8 mouse cellular contexts compared by ENCODE assay signal in the genomic region with DNA sequence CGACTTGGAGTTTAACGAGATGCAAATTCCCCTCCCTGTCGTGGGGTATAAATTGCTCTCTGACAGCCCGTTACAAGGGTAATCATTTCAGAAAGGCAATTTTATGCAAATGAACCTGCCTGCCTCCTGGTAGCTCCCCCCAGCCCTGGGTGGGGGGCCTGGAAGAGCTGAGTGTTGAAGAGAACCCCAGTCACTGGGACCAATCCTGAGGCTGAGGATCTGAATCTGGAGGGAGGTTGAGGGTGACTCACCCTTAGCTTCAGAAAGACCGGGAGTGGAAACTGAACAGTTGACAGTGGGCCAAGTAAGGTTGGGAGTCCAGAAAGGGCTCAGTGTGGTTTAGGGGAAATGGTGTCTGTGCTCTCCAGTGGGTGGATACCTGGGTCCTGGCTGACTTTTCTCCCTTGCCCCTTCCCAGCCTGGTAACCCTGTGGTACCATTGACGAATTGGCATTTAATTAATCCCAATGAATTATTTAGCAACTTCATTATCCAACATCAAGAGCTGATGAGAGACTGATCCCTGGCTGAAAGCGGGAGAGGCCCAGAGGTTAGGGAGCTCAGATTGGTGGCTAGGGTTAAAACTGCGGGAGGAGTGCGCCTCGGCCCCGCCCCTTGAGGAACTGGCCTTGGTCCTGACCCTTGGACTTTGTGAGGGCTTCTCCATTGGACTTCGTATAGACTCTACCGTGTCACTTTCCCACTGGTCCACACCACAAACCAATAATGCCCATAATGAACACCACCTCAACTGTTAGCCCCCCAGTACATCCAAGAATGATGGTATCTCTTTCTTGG. TPM values are rescaled to one million over a fixed set of nuclear protein-coding genes. Genes with fewer than 3 reads are reported as not detected.
DNase-seq lines count a peak whose midpoint lies in the region.

No protein-coding gene starts in this region.

- DNase-seq in cerebellum, adult 11-12 months: peak; percentile 53
- DNase-seq in cerebellum, postnatal 4 days (ENCODE audit: low spot score in 2 of 2): no peak
- DNase-seq in B cell, adult 2 months: peak; percentile 77 to 80
- DNase-seq in embryo, embryonic 11 days: peak; percentile 81
- peak; percentile 75 for DNase-seq in induced T-regulatory cell, adult 2 months (ENCODE audit: low read depth)
- peak; percentile 54 to 72 for DNase-seq in lung, postnatal 4 days
- DNase-seq in frontal cortex, adult 2 months (ENCODE audit: extremely low spot score in 1 of 2, low spot score in 1 of 2): no peak
- DNase-seq in right cerebral cortex, postnatal 25 days: no peak

RNA-seq across cellular contexts. Expression of gene Nrxn2, which starts 8.4 kb away (rescaled TPM):
- 393 and 395 TPM in 2 replicates for polyA plus RNA-seq in frontal cortex, adult 2 months (2012; rRNA removed)

RNA-seq across cellular contexts. Expression of gene Rasgrp2, which starts 27.8 kb away (rescaled TPM):
- polyA plus RNA-seq in frontal cortex, adult 2 months (2012; rRNA removed): 70.0 and 74.0 TPM in 2 replicates

RNA-seq across cellular contexts. Expression of gene Pygm, which starts 42.7 kb away (rescaled TPM):
- 39.0 and 54.8 TPM in 2 replicates for polyA plus RNA-seq in frontal cortex, adult 2 months (2012; rRNA removed)

Comparison
In these comparisons a context has a peak if more than half of its experiments do, and no peak if none do; other contexts are left out.
1. DNase-seq: peak in cerebellum, adult 11-12 months (single experiment), B cell, adult 2 months (2 of 2), embryo, embryonic 11 days (single experiment), induced T-regulatory cell, adult 2 months (single experiment) and lung, postnatal 4 days (2 of 2); none in cerebellum, postnatal 4 days (0 of 2), frontal cortex, adult 2 months (0 of 2) and right cerebral cortex, postnatal 25 days (single experiment).